Mouse (Mus musculus): ENCODE measurements around the gene Vtn.

DNA sequence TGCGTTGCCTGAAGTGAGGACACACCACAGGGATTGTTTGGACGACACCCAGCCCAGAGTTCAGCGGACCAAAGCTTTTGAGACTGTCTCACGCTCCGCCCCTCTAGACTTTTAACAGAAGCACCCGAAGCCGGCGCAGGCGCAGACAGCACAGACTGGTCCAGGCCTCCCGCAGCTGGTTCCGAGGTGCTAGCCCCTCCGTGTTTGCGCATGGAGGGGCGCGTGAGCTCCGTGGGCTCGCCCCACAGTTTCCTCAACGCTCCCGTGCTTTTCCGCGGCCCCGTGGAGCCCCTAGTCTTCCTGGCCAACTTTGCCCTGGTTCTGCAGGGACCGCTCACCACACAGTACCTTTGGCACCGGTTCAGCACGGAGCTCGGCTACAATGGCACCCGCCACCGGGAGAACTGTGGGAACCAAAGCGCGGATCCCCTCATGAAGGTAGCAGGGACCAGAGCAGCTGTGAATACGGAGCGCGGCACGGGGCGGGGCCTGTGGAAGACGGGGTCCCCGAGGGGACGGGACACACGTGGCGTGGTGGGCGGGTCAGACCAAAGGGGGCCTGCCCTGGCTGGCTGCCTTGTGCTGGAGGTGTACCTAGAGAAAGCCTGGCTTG lies 33.2 kb upstream of the Vtn start, which contains the start of gene Slc46a1:
- peak; percentile 36; the same call in 1 of the 2 replicates for TF ChIP-seq POLR2A (IDR thresholded peaks at IDR 0.05; ENCODE audit: insufficient read depth, low read depth, low read length)
- TF ChIP-seq CTCF (IDR thresholded peaks at IDR 0.05; ENCODE audit: insufficient read depth, low read depth, low read length): no peak
